In genomic region chr1:161040426-161040770, GRCm38 (mm10) we compare ENCODE assay signal across 8 mouse cellular contexts. TPM values are rescaled to one million over a fixed set of nuclear protein-coding genes. Genes with fewer than 3 reads are reported as not detected.
DNase-seq lines count a peak whose midpoint lies in the region; ATAC-seq and TF ChIP-seq lines count a peak whose summit lies in the region.
"Had no signal": no experiment of that assay in that cellular context is flagged by ENCODE, and none has a peak within 500 bp of the region (broad histone marks: within the 10 kb centered on the region; RNA-seq: fewer than 3 reads in every experiment).

No protein-coding gene starts in this region.

- H3K9me3 ChIP-seq in liver, embryonic 11.5 days (ENCODE audit: control insufficient read depth, low read length): no peaks in the 10 kb centered on the region
- no peaks in the 10 kb centered on the region for H3K9me3 ChIP-seq in hindbrain, embryonic 14.5 days (ENCODE audit: control insufficient read depth, low read length)
- no peaks in the 10 kb centered on the region for H3K9me3 ChIP-seq in midbrain, embryonic 13.5 days

- H3K4me3 ChIP-seq in liver, embryonic 11.5 days (ENCODE audit: low read depth, low read length): no peak overlapping the region
- no peak overlapping the region for H3K4me3 ChIP-seq in bone marrow macrophage, adult 2 months (ENCODE audit: insufficient read depth, low read length)
- no peak overlapping the region for H3K4me3 ChIP-seq in hindbrain, embryonic 14.5 days (replicated peaks; ENCODE audit: low read length)
- H3K4me3 ChIP-seq in midbrain, embryonic 13.5 days (replicated peaks): no peak overlapping the region

- peak overlapping the region; percentile 19; the same call in 1 of the 2 replicates for H3K27ac ChIP-seq in liver, embryonic 11.5 days (ENCODE audit: low read depth, low read length)
- H3K27ac ChIP-seq in bone marrow macrophage, adult 2 months (ENCODE audit: insufficient read depth, low read depth, low read length): peak overlapping the region; percentile 4; the same call in 1 of the 2 replicates
- peak overlapping the region; percentile 33; the same call in 1 of the 2 replicates for H3K27ac ChIP-seq in hindbrain, embryonic 14.5 days
- peak overlapping the region; percentile 41 for H3K27ac ChIP-seq in midbrain, embryonic 13.5 days

- ATAC-seq in liver, embryonic 11.5 days (replicated peaks; ENCODE audit: low FRiP score): peak; percentile 2; the same call in 1 of the 2 replicates
- no peak for ATAC-seq in hindbrain, embryonic 14.5 days (ENCODE audit: low FRiP score)
- no peak for ATAC-seq in midbrain, embryonic 13.5 days

- H3K4me2 ChIP-seq in liver, embryonic 11.5 days: no peak overlapping the region
- no peak overlapping the region for H3K4me2 ChIP-seq in hindbrain, embryonic 14.5 days (replicated peaks)
- H3K4me2 ChIP-seq in midbrain, embryonic 13.5 days (replicated peaks): no peak overlapping the region

- no peak for TF ChIP-seq POLR2A in bone marrow macrophage, adult 2 months (IDR thresholded peaks at IDR 0.05; ENCODE audit: borderline replicate concordance, low read depth, low read length)

- no peak for DNase-seq in liver, embryonic 11.5 days (ENCODE audit: low spot score)
- DNase-seq in liver: no peak
- no peak for DNase-seq in hindbrain, embryonic 14.5 days (ENCODE audit: low spot score)
- DNase-seq in left cerebral cortex, postnatal 14 days (ENCODE audit: low spot score in 2 of 2): no peak
- no peak for DNase-seq in layer of hippocampus, postnatal 14 days (ENCODE audit: low spot score in 2 of 2)
- DNase-seq: lung, adult 18-20 months had no signal

- peaks cover 32% of the 10 kb centered on the region for H3K36me3 ChIP-seq in liver, embryonic 11.5 days (ENCODE audit: control insufficient read depth, insufficient read depth, low read length)
- H3K36me3 ChIP-seq in hindbrain, embryonic 14.5 days (replicated peaks; ENCODE audit: control insufficient read depth, insufficient read depth): peaks cover 85% of the 10 kb centered on the region
- peaks cover 59% of the 10 kb centered on the region for H3K36me3 ChIP-seq in midbrain, embryonic 13.5 days

- WGBS in liver, embryonic 11.5 days: 75% methylated on average over 1 of the region's 1 CpGs
- WGBS in hindbrain, embryonic 14.5 days: 60% methylated on average over 1 of the region's 1 CpGs
- WGBS in midbrain, embryonic 13.5 days: 67% methylated on average over 1 of the region's 1 CpGs

- intact Hi-C loops in left cerebral cortex, postnatal 14 days (cut with DNase I): no loop called here

- TF ChIP-seq CTCF in bone marrow macrophage, adult 2 months (IDR thresholded peaks at IDR 0.05; ENCODE audit: low read depth, low read length): no peak

- no peaks in the 10 kb centered on the region for H3K27me3 ChIP-seq in liver, embryonic 11.5 days (replicated peaks; ENCODE audit: control insufficient read depth, insufficient read depth, low read length)
- H3K27me3 ChIP-seq in hindbrain, embryonic 14.5 days (ENCODE audit: control insufficient read depth, insufficient read depth, low read length): no peaks in the 10 kb centered on the region
- H3K27me3 ChIP-seq in midbrain, embryonic 13.5 days: no peaks in the 10 kb centered on the region

- H3K9ac ChIP-seq in liver, embryonic 11.5 days (ENCODE audit: low read depth, low read length): no peak overlapping the region
- H3K9ac ChIP-seq in hindbrain, embryonic 14.5 days: no peak overlapping the region
- no peak overlapping the region for H3K9ac ChIP-seq in midbrain, embryonic 13.5 days (replicated peaks)

- 0 out of 2 replicates have a peak, but pooled peaks cover 2% of the 10 kb centered on the region for H3K4me1 ChIP-seq in liver, embryonic 11.5 days (replicated peaks; ENCODE audit: control insufficient read depth, insufficient read depth, low read length)
- H3K4me1 ChIP-seq in bone marrow macrophage, adult 2 months (ENCODE audit: control insufficient read depth, insufficient read depth, low read length): no peaks in the 10 kb centered on the region
- H3K4me1 ChIP-seq in hindbrain, embryonic 14.5 days (replicated peaks; ENCODE audit: control insufficient read depth, insufficient read depth, low read length): peaks cover 19% of the 10 kb centered on the region; the same call in 1 of the 2 replicates
- H3K4me1 ChIP-seq in midbrain, embryonic 13.5 days (replicated peaks): peaks cover 26% of the 10 kb centered on the region

RNA-seq across cellular contexts. Expression of gene Zbtb37, which starts 5.7 kb away (rescaled TPM):
- polyA plus RNA-seq in liver, embryonic 11.5 days (2014; fragmentation: Nextera tagmentation; extraction: Ambion mirVana): 3.4 and 4.8 TPM in 2 replicates
- polyA plus RNA-seq in bone marrow macrophage, adult 2 months (2012; ENCODE audit: insufficient read depth, insufficient read length, missing spikeins): 8.2 and 8.3 TPM in 2 replicates
- 16.3 and 18.6 TPM in 2 replicates for polyA plus RNA-seq in hindbrain, embryonic 14.5 days (2014; fragmentation: Nextera tagmentation; extraction: Ambion mirVana)
- polyA plus RNA-seq in midbrain, embryonic 13.5 days (2015; fragmentation: Nextera tagmentation; extraction: Ambion mirVana): 13.6 and 14.1 TPM in 2 replicates
- total RNA-seq in left cerebral cortex, postnatal 14 days (2021): 10 to 100 TPM; 11.4 to 14.9 TPM
- 10 to 100 TPM; 15.7 to 19.2 TPM for total RNA-seq in layer of hippocampus, postnatal 14 days (2021)

RNA-seq across cellular contexts. Expression of gene Dars2, which starts 30.1 kb away (rescaled TPM):
- polyA plus RNA-seq in liver, embryonic 11.5 days (2014; fragmentation: Nextera tagmentation; extraction: Ambion mirVana): 68.3 and 84.3 TPM in 2 replicates
- 11.3 and 15.2 TPM in 2 replicates for polyA plus RNA-seq in bone marrow macrophage, adult 2 months (2012; ENCODE audit: insufficient read depth, insufficient read length, missing spikeins)
- polyA plus RNA-seq in hindbrain, embryonic 14.5 days (2014; fragmentation: Nextera tagmentation; extraction: Ambion mirVana): 28.3 and 30.8 TPM in 2 replicates
- 29.5 and 31.5 TPM in 2 replicates for polyA plus RNA-seq in midbrain, embryonic 13.5 days (2015; fragmentation: Nextera tagmentation; extraction: Ambion mirVana)
- total RNA-seq in left cerebral cortex, postnatal 14 days (2021): 10 to 100 TPM; 22.4 to 24.0 TPM
- total RNA-seq in layer of hippocampus, postnatal 14 days (2021): 10 to 100 TPM; 27.0 TPM

RNA-seq across cellular contexts. Expression of gene Cenpl, which starts 30.1 kb away (rescaled TPM):
- polyA plus RNA-seq in liver, embryonic 11.5 days (2014; fragmentation: Nextera tagmentation; extraction: Ambion mirVana): 34.7 and 39.0 TPM in 2 replicates
- polyA plus RNA-seq in bone marrow macrophage, adult 2 months (2012; ENCODE audit: insufficient read depth, insufficient read length, missing spikeins): 21.5 and 22.1 TPM in 2 replicates
- 9.4 and 10.8 TPM in 2 replicates for polyA plus RNA-seq in hindbrain, embryonic 14.5 days (2014; fragmentation: Nextera tagmentation; extraction: Ambion mirVana)
- polyA plus RNA-seq in midbrain, embryonic 13.5 days (2015; fragmentation: Nextera tagmentation; extraction: Ambion mirVana): 19.1 and 22.1 TPM in 2 replicates
- total RNA-seq in left cerebral cortex, postnatal 14 days (2021): 1 to 10 TPM; 1.6 to 1.8 TPM
- total RNA-seq in layer of hippocampus, postnatal 14 days (2021): 1 to 10 TPM; 1.6 to 1.9 TPM
